Mouse (Mus musculus): Measurements from ENCODE around the gene Nsd1.

Gene Nsd1

GRCm38 (mm10) chr13:55330567-55331400 lies 121.2 kb downstream of the Nsd1 start:
- no peak for DNase-seq

DNA sequence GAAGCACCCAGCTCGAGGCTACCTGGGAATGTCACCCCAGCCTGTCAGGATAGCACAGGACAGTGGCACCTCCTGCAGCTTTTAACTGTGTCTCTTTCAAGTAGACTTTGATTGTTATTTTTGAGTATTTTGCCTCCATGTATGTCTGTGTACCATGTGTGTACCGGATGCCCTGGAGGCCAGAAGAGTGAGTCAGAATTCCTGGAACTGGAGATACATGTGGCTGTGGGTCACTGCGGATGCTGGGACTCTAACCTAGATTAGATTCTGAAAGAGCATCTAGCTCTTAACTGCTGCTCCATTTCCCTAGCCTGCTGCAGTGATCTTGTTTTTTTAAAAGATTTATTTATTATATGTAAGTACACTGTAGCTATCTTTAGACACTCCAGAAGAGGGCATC lies 122.7 kb downstream of the Nsd1 start:
- DNase-seq = no peak

- no peak for DNase-seq
Measured at GRCm38 (mm10) chr13:55335701-55336100, 126.1 kb downstream of the Nsd1 start.

DNA sequence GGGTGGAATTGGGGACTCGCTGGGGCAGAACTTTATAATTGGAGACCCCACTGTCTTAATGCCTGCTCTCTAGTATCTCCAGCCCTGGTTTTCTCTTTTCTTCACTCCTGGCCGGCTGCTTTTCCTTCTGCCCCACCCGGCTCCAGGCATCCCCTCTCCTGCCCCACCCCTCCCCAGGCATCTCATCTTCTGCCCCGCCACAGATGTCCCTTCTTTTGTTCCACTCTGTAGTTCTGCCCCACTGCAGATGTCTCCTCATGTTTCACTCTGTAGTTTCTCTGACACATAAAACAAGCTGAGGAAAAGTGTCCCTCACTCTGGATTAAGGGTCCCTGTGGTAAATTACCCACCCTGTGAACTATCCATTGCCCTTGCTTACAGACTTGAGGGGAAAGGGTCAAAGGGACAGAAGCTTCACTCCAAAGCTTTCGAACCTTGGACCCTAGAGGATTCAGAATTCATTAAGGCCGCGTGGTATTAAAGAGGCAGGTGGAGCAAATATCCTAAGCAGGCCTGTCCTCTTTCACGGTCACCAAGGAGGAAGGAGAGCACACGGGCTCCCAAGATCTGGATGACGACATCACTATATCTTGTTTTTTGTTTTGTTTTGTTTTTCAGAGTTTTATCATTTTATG lies 127.9 kb downstream of the Nsd1 start:
- DNase-seq = no peak

DNA sequence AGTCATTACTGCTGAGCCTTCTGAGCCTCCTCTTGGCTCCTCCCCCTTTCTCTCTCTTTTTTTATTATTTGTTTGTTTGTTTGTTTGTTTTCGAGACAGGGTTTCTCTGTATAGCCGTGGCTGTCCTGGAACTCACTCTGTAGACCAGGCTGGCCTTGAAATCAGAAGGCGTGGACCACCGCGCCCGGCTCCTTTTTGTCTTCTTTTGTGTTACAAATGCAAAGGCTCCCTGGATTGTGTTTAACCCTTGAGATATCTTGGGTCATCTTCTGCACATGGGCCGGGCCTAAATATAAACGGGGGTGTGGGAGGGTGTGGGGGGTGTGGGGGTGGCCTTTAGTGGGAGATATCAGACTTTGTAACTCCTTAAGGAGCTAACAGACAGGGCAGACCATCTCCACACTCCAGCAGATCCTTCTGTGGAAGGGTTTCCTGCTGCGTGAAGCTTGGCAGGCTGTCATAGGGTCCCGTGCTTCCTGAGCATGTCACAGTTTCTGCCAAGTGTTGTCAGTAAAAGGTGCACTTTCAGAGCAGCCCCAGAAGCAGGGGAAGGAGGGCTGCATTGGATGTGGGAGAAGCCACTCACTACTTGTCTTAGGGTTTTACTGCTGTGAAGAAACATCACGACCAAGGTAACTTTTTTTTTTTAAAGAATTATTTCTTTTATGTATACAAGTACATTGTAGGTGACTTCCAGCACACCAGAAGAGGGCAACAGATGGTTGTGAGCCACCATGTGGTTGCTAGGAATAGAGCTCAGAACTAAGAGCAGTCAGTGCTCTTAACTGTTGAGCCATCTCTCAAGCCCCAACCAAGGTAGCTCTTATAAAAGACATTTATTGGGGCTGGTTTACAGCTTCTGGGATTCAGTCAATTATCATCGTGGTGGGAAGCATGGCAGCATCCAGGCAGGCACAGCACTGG lies 128.8 kb downstream of the Nsd1 start:
- no peak for DNase-seq

DNA sequence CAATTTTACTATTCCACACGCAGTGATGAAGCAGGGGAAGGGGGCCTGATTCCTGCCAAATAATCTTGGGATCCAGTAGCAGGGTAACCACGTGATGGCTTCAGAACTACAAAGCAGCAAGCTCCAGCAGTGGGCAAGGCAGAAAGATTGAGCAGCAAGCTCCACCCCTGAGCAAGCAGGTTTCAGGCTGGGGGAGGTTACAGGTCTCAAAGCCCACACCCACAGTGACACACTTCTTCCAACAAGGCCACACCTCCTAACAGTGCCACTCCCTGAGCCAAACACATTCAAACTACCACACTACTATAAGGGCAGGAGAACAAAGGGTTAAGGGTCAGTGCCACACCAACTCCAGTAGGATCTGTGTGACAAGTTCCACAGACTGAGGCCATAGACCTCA lies 129.7 kb downstream of the Nsd1 start:
- DNase-seq = no peak

GRCm38 (mm10) chr13:55342469-55342868 lies 132.9 kb downstream of the Nsd1 start:
- no peak for DNase-seq

DNA sequence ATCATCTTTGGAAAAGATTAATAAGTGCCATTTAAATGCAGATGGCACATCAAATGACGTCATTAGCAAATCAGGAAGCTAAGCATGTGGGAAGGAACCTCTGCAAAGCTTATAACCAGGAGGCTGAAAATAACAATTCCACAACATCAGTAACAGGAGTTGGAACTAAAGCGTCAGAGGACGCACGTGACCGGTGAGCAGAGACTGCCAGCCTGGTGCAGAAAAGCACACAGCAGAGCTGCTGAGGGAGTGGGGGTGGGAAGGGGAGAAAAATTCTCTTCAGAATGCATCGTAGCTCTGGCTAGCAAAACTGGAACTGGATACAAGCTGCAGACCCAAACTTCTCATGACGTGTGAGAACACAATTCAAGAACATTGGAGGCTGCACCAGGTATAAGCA lies 134.7 kb downstream of the Nsd1 start:
- no peak for DNase-seq

- no peak for DNase-seq
Measured at GRCm38 (mm10) chr13:55346745-55347144, 137.2 kb downstream of the Nsd1 start.

GRCm38 (mm10) chr13:55361145-55361544 lies 151.6 kb downstream of the Nsd1 start:
- DNase-seq = no peak

- no peak for DNase-seq
Measured at GRCm38 (mm10) chr13:55361974-55362452, 152.4 kb downstream of the Nsd1 start.

- peak; percentile 92 to 99 for DNase-seq
Measured at GRCm38 (mm10) chr13:55362453-55363060, 153.0 kb downstream of the Nsd1 start, which contains the start of gene Lman2. TSS of gene Lman2 (minus strand) at chr13:55362783.

Measured in cerebellum, adult 18-20 months (tissue).